Mouse (Mus musculus): ENCODE results near the gene Serpinb9g. TPM values are rescaled to one million over a fixed set of nuclear protein-coding genes. Genes with fewer than 3 reads are reported as not detected.
"Not testable (repeated sequence)": the region's sequence is repeated elsewhere in the genome, so short reads cannot be mapped to it uniquely, and the experiment has no call there.

Serpinb9g gene
- not detected in 2 replicates for total RNA-seq (2015)
- total RNA-seq (2017) = not detected in 2 replicates

- ATAC-seq (ENCODE audit: poor library complexity, severe bottlenecking) = not testable (repeated sequence)
Observed at GRCm38 (mm10) chr13:33484490-33484889, at the start of gene Serpinb9g. TSS of gene Serpinb9g (plus strand) at chr13:33484790.

GRCm38 (mm10) chr13:33483872-33484271, 718 bp upstream of the Serpinb9g start:
- not testable (repeated sequence) for ATAC-seq (ENCODE audit: poor library complexity, severe bottlenecking)

- ATAC-seq (ENCODE audit: poor library complexity, severe bottlenecking) = no peak
Observed at GRCm38 (mm10) chr13:33524629-33525028, 40.0 kb downstream of the Serpinb9g start.

GRCm38 (mm10) chr13:33532814-33533213, 48.2 kb downstream of the Serpinb9g start:
- ATAC-seq (ENCODE audit: poor library complexity, severe bottlenecking) = no peak

Other genes with a start within 250 kb of the Serpinb9g start
- not detected in 2 replicates for gene Serpinb9e, start 235.2 kb upstream of the Serpinb9g start, total RNA-seq (2015)
- not detected in 2 replicates for gene Serpinb9e, start 235.2 kb upstream of the Serpinb9g start, total RNA-seq (2017)
- gene Serpinb9f, start 160.7 kb upstream of the Serpinb9g start, total RNA-seq (2015) = not detected in 2 replicates
- not detected in 2 replicates for gene Serpinb9f, start 160.7 kb upstream of the Serpinb9g start, total RNA-seq (2017)
- not detected in 2 replicates for gene Gm11397, start 89.0 kb upstream of the Serpinb9g start, total RNA-seq (2015)
- gene Gm11397, start 89.0 kb upstream of the Serpinb9g start, total RNA-seq (2017) = not detected in 2 replicates
- not detected in 2 replicates for gene Serpinb6d, start 176.6 kb downstream of the Serpinb9g start, total RNA-seq (2015)
- gene Serpinb6d, start 176.6 kb downstream of the Serpinb9g start, total RNA-seq (2017) = not detected in 2 replicates